Mouse (Mus musculus) forebrain, embryonic 15.5 days (tissue): ENCODE data around the gene Ppp1r26. TPM values are rescaled to one million over a fixed set of nuclear protein-coding genes. Genes with fewer than 3 reads are reported as not detected.
"Not testable (repeated sequence)": the region's sequence is repeated elsewhere in the genome, so short reads cannot be mapped to it uniquely, and the experiment has no call there.

Source experiments
- ATAC-seq: fragments of 200-750 bp; cut with Nextera tagmentation; replicated peaks from 2 replicates; pipeline ENCODE4 v1.8.0; 2017; ENCODE audit warnings: mild to moderate bottlenecking, moderate TSS enrichment, moderate library complexity
- H3K27ac ChIP-seq: fragments of 300-500 bp; sonication (generic); replicated peaks from 2 replicates; pipeline ENCODE4 v1.5.1; 2015; ENCODE audit warnings: mild to moderate bottlenecking, inconsistent platforms
- H3K27me3 ChIP-seq: fragments of 300-500 bp; sonication (generic); 2 replicates; pipeline ENCODE4 v1.6.1; 2015; ENCODE audit warnings: inconsistent platforms
- H3K36me3 ChIP-seq: fragments of 300-500 bp; sonication (generic); 2 replicates; pipeline ENCODE4 v1.6.1; 2015; ENCODE audit warnings: mild to moderate bottlenecking, inconsistent platforms
- H3K4me1 ChIP-seq: fragments of 300-500 bp; sonication (generic); 2 replicates; pipeline ENCODE4 v1.6.1; 2015; ENCODE audit warnings: inconsistent platforms
- H3K4me2 ChIP-seq: fragments of 300-500 bp; sonication (generic); replicated peaks from 2 replicates; pipeline ENCODE4 v1.6.1; 2015; ENCODE audit warnings: mild to moderate bottlenecking, inconsistent platforms
- H3K4me3 ChIP-seq: fragments of 300-500 bp; sonication (generic); 2 replicates; pipeline ENCODE4 v1.5.1; 2015; ENCODE audit warnings: mild to moderate bottlenecking, inconsistent platforms
- H3K9ac ChIP-seq: fragments of 300-500 bp; sonication (generic); replicated peaks from 2 replicates; pipeline ENCODE4 v1.6.1; 2015; ENCODE audit warnings: mild to moderate bottlenecking, inconsistent platforms
- H3K9me3 ChIP-seq: fragments of 300-500 bp; sonication (generic); 2 replicates; pipeline ENCODE4 v1.6.1; 2016; ENCODE audit warnings: inconsistent platforms
- WGBS: fragments of 180-500 bp; shearing (Covaris S2); methylation state at CpG from one replicate; pipeline ENCODE4 v1.1.7; 2015; ENCODE audit warnings: mixed read lengths; 5-methylcytosine and 5-hydroxymethylcytosine counted together
- polyA plus RNA-seq: library from polyadenylated mRNA; unstranded; fragments of >200 nt; fragmentation: Nextera tagmentation; extraction: Ambion mirVana; gene quantifications from 2 replicates; pipeline ENCODE4 v1.2.1, GENCODE M21; 2015

The Ppp1r26 gene
- polyA plus RNA-seq, 1 experiment from 2014 or later: 9.3 TPM

- not testable (repeated sequence) for H3K4me2 ChIP-seq, H3K9ac ChIP-seq, H3K9me3 ChIP-seq, H3K36me3 ChIP-seq, H3K4me3 ChIP-seq, H3K4me1 ChIP-seq, ATAC-seq, H3K27me3 ChIP-seq, H3K27ac ChIP-seq
- WGBS: 91% methylated on average over 5 of the region's 5 CpGs
Observed at GRCm38 (mm10) chr2:28477993-28478392, 31.4 kb downstream of the Ppp1r26 start.

DNA sequence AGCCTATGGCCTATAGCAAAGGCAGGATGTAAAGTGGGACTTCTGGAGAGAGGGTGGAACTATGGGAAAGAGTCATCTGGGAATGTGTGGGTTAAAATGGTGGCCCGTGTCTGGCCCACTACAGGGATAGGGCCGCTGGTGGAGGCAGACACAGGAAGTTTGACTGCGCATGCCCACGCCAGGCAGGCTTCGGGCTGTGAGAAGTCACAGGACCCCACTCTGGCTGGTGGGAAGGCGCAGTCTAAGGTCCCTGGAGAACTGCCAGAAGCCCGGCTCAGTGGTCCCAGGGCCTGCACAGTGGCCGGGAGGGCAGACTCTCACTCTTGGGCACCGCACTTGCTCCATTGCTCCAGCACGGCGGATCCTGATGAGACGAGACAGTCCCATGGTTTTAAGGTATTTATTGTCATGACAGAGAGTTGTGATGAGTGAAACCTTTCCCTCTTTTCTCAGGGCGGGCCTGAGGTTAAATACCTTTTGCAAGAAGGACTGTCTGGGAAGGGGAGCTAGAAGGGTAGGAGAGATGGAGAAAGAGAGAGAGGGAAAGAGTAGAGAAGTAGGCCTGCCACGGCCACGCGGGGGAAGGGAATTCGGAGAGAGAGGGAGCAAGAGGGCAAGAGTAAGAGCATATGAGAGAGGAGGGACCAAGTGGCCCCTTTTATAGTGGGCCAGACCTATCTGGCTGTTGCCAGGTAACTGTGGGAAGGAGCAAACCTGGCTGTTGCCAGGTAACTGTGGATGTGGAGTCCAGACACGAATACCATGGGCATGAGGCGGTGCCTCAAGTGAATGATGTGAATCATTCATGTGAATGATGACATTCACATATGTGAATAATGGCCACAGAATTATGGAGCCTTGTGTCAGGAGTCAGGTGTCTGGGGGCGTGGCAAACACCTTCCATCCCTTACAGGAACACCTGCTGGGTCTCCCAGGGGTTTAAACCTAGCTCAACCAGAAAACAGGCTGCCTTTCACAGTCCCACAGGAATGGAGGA, 32.9 kb downstream of the Ppp1r26 start:
- Histone ChIP-seq H3K9ac (no peak overlapping the region), H3K27ac (no peak overlapping the region), H3K27me3 (no peaks in the 10 kb centered on the region), H3K9me3 (no peaks in the 10 kb centered on the region), H3K36me3 (no peaks in the 10 kb centered on the region), H3K4me1 (no peaks in the 10 kb centered on the region), H3K4me3 (no peak overlapping the region), H3K4me2 (no peak overlapping the region)
- WGBS: 80% methylated on average over 20 of the region's 20 CpGs
- ATAC-seq: no peak

GRCm38 (mm10) chr2:28483861-28484260, 37.3 kb downstream of the Ppp1r26 start:
- Histone ChIP-seq H3K36me3 (no peaks in the 10 kb centered on the region), H3K9ac (no peak overlapping the region), H3K27me3 (no peaks in the 10 kb centered on the region), H3K4me3 (no peak overlapping the region), H3K4me1 (no peaks in the 10 kb centered on the region), H3K9me3 (no peaks in the 10 kb centered on the region), H3K4me2 (no peak overlapping the region), H3K27ac (no peak overlapping the region)
- WGBS: 74% methylated on average over 2 of the region's 2 CpGs
- ATAC-seq: no peak

GRCm38 (mm10) chr2:28494521-28494920, 47.9 kb downstream of the Ppp1r26 start:
- ATAC-seq: no peak

GRCm38 (mm10) chr2:28495207-28495756, 48.7 kb downstream of the Ppp1r26 start:
- 89% methylated on average over 14 of the region's 14 CpGs for WGBS
- no peak for ATAC-seq
- Histone ChIP-seq H3K36me3 (no peaks in the 10 kb centered on the region), H3K9ac (no peak overlapping the region), H3K27me3 (no peaks in the 10 kb centered on the region), H3K4me2 (no peak overlapping the region), H3K4me1 (no peaks in the 10 kb centered on the region), H3K27ac (no peak overlapping the region), H3K4me3 (no peak overlapping the region), H3K9me3 (no peaks in the 10 kb centered on the region)

More at GRCm38 (mm10) chr2:28494521-28494920, 47.9 kb downstream of the Ppp1r26 start:
- Histone ChIP-seq H3K4me1 (no peaks in the 10 kb centered on the region), H3K36me3 (no peaks in the 10 kb centered on the region), H3K27me3 (no peaks in the 10 kb centered on the region), H3K4me3 (no peak overlapping the region), H3K27ac (no peak overlapping the region), H3K9ac (no peak overlapping the region), H3K9me3 (no peaks in the 10 kb centered on the region), H3K4me2 (no peak overlapping the region)
- 77% methylated on average over 2 of the region's 2 CpGs for WGBS

- no peaks in the 10 kb centered on the region for H3K4me1 ChIP-seq
- no peak for ATAC-seq
- H3K27ac ChIP-seq: no peak overlapping the region
- H3K9ac ChIP-seq: no peak overlapping the region
- H3K4me2 ChIP-seq: no peak overlapping the region
- H3K9me3 ChIP-seq: no peaks in the 10 kb centered on the region
- H3K4me3 ChIP-seq: no peak overlapping the region
- no peaks in the 10 kb centered on the region for H3K36me3 ChIP-seq
- WGBS: 88% methylated on average over 16 of the region's 16 CpGs
- no peaks in the 10 kb centered on the region for H3K27me3 ChIP-seq
Observed at GRCm38 (mm10) chr2:28495801-28496595, 49.4 kb downstream of the Ppp1r26 start.

DNA sequence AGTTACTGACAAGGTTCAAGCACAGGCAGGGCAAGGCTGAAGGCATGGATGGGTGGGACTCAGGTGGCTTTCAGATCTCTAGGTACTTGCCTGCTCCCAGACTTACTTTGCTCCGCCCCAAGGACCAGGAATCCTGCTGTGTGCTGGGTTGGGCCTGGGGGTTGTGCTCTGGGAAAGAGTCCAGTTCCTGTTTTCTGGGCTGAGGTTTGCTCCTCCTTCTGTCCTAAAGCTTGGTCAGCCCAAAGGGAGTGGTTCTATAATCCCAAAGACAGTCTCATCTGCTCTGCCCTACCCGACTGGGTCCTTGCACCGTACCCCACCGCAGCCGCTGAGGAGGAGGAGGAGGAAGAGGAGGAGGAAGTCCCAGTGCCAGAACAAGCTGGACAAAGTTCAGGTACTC, 50.1 kb downstream of the Ppp1r26 start, which contains the start of gene Gbgt1:
Gbgt1 (plus strand) TSS at position 221 of the 400 bp plus-strand sequence.
- no peak within 1 kb of the TSS for H3K9ac ChIP-seq
- H3K9me3 ChIP-seq: no peaks in the 10 kb centered on the region
- no peaks in the 10 kb centered on the region for H3K27me3 ChIP-seq
- no peak for ATAC-seq
- no peaks in the 10 kb centered on the region for H3K4me1 ChIP-seq
- H3K4me2 ChIP-seq: no peak within 1 kb of the TSS
- H3K36me3 ChIP-seq: no peaks in the 10 kb centered on the region
- H3K4me3 ChIP-seq: no peak within 1 kb of the TSS
- 79% methylated on average over 5 of the region's 5 CpGs for WGBS
- H3K27ac ChIP-seq: no peak within 1 kb of the TSS

DNA sequence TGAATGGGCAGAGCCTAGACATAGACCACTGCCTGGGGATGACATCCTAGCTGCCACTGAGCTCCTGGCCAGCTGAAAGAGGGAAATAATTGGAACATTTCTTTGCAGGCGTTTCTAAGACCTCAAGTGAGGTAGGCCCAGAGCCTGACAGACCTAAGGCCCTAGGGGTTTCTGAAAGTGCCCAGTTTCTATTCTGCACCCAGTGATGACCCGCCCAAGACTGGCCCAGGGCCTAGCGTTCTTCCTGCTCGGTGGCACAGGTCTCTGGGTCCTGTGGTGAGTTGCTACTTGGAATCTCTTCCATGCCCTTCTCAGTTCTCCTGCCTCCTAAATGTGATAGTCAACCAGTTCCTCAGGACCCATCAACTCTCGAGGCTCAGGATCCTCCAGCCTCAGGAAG, 51.0 kb downstream of the Ppp1r26 start:
- Histone ChIP-seq H3K9me3 (no peaks in the 10 kb centered on the region), H3K4me2 (no peak overlapping the region), H3K4me1 (no peaks in the 10 kb centered on the region), H3K27ac (no peak overlapping the region), H3K36me3 (no peaks in the 10 kb centered on the region), H3K9ac (no peak overlapping the region), H3K4me3 (no peak overlapping the region), H3K27me3 (no peaks in the 10 kb centered on the region)
- 89% methylated on average over 5 of the region's 5 CpGs for WGBS
- ATAC-seq: no peak

DNA sequence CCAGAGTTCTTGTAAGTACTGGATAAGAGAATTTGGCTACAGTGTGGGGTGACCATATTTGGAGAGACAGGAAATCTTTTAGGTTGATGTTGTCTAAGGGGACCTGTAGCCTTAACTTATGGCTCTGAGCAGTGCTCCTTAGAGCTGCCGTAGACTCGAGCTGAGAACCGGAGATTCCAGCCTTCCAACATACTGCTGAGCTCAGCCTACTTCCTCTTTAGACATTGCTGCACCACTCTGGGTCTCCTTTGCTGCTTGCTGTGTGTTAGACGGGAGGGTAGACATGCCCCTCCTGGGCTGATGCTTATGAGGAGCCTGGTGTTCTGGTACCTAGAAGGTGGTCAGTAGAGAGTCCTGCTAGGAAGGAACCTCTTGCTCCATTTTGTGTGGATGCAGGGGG, 51.8 kb downstream of the Ppp1r26 start:
- no peak overlapping the region for H3K4me2 ChIP-seq
- H3K9me3 ChIP-seq: no peaks in the 10 kb centered on the region
- H3K27me3 ChIP-seq: no peaks in the 10 kb centered on the region
- WGBS: 84% methylated on average over 4 of the region's 4 CpGs
- H3K9ac ChIP-seq: no peak overlapping the region
- H3K4me3 ChIP-seq: no peak overlapping the region
- H3K4me1 ChIP-seq: no peaks in the 10 kb centered on the region
- no peak overlapping the region for H3K27ac ChIP-seq
- ATAC-seq: no peak
- H3K36me3 ChIP-seq: no peaks in the 10 kb centered on the region

- peaks cover 3% of the 10 kb centered on the region; the same call in 1 of the 2 replicates for H3K27me3 ChIP-seq
- H3K4me3 ChIP-seq: no peak overlapping the region
- H3K9me3 ChIP-seq: no peaks in the 10 kb centered on the region
- no peak overlapping the region for H3K4me2 ChIP-seq
- ATAC-seq: no peak
- H3K4me1 ChIP-seq: no peaks in the 10 kb centered on the region
- H3K9ac ChIP-seq: no peak overlapping the region
- 80% methylated on average over 10 of the region's 10 CpGs for WGBS
- no peak overlapping the region for H3K27ac ChIP-seq
- H3K36me3 ChIP-seq: no peaks in the 10 kb centered on the region
Observed at GRCm38 (mm10) chr2:28502987-28503386, 56.4 kb downstream of the Ppp1r26 start.

DNA sequence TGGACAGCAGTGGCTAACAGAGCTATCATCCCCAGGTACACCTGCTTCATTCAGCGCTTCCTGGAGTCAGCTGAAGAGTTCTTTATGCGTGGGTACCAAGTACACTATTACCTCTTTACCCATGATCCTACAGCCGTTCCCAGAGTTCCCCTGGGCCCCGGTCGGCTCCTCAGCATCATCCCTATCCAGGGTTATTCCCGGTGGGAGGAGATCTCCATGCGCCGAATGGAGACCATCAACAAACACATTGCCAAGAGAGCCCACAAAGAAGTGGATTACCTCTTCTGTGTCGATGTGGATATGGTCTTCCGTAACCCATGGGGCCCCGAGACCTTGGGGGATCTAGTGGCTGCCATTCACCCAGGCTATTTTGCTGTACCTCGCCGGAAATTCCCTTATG, 58.1 kb downstream of the Ppp1r26 start:
- no peak for ATAC-seq
- Histone ChIP-seq H3K9ac (no peak overlapping the region), H3K27me3 (peaks cover 3% of the 10 kb centered on the region; the same call in 1 of the 2 replicates), H3K27ac (no peak overlapping the region), H3K4me1 (no peaks in the 10 kb centered on the region), H3K4me2 (no peak overlapping the region), H3K36me3 (no peaks in the 10 kb centered on the region), H3K9me3 (no peaks in the 10 kb centered on the region), H3K4me3 (no peak overlapping the region)
- 87% methylated on average over 13 of the region's 13 CpGs for WGBS
